Mouse (Mus musculus): ENCODE measurements around the gene Duoxa2.

DNA sequence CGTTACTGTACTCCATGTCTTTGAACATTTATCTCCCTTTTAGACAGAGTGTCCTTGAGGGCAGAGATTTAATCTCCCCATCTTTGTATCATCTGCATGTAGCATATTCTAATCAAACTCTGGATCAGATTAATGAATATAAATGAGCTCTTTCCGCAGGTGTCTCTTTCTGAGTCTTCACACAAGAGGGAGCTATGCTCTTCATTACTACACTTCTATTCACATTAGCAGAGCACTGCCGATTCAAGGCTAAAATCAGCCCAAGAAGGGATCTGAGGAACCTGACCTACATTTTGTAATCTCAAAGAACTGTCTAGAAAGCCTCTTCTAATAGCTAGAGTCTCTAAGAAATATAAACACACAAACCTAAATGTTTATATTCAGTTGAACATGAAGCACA, 10.9 kb downstream of the Duoxa2 start:
- TF ChIP-seq CTCF (conservative IDR thresholded peaks at IDR 0.05; ENCODE audit: low read length) (no peak), POU5F1 (IDR thresholded peaks at IDR 0.05; ENCODE audit: borderline replicate concordance, low read length) (no peak)
